Mouse (Mus musculus) heart, postnatal 4 days (tissue): Measurements from ENCODE around the gene Adam23. TPM values are rescaled to one million over a fixed set of nuclear protein-coding genes. Genes with fewer than 3 reads are reported as not detected.

Experiments used
- DNase-seq: peaks from one replicate; pipeline ENCODE4 v3.0.0; 2021
- total RNA-seq, 2 experiments: library from RNA; stranded (reverse); gene quantifications; 2 replicates each; pipeline ENCODE4 v1.2.3; 2021

Adam23 gene
- total RNA-seq, 2 experiments from 2014 or later: 1.1 to 2.5 TPM

DNA sequence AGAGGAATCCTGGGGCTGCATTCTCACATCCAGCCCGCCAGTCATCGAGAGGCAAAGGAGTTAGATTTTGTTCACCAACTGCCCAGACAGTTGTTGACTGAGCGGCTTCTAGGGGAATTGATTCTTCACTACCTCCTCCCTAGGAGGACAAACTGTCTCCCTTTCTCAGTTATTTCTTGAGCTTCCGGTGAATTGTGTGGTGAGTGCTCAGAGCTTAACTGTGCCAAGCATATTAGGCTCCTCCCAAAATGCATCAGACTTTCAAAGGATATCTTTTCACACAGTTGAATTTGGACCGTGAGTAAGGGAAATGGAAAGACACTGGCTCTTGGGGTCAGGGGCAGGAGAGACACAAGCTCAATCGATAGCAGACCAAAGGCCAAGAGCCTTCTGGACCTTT is 39.0 kb downstream of the Adam23 start:
- no peak for DNase-seq

DNA sequence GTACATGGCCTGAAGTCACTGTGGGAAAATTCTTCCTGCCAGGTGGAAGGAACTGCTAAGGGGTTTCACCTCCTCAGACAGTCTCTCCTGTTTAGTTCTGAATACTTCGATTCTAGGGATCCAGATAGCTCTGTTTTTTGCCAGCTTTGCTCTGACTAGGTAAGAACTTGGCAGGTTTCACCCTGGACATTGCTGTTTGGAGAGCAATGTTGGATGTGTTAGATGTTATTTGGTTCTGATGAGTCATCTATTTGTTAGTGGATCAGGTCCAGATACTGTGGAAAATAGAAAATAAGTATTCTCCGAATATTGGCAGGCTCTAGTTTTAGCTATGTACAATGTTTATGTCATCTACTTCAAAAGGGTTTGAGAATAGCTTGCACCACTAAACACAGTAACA is 41.0 kb downstream of the Adam23 start:
- no peak for DNase-seq

DNA sequence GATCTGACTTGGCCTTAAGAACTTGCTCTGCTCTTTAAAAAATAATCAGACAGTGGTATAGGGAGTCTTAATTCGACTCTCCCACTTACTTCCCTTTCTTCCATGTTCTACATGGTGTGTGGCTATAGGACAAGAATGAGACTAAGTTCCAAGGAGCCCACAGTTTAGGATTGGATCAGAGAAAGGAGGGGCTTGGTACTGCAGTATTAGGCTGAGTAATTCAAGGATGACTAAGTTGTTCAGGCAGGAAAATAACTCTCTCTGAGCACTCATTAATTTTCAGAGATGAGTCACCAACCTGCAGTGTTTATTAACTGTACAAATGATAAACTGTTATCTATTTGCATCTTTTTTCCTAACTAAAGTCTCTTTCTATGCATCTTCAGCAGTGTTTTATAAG is 45.3 kb downstream of the Adam23 start:
- no peak for DNase-seq

DNA sequence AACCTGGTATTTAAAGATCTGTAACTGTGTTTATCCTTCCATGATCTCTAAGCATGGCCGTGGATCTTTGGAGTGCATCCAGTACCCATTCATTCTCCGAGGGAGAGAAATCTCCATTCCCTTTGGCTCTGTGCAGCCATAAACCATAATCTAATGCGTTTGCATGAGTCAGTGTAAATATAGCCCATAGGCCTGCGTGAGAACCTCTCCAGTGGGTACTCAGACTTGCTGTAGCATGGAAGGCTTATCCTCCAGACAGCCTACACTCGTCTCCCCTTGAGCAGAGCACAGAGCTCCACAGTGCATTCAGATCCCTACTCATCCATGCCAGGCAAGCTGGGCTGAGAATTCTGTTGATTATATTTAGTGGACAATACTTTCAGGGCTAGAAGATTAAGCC is 47.6 kb downstream of the Adam23 start:
- DNase-seq: no peak

DNA sequence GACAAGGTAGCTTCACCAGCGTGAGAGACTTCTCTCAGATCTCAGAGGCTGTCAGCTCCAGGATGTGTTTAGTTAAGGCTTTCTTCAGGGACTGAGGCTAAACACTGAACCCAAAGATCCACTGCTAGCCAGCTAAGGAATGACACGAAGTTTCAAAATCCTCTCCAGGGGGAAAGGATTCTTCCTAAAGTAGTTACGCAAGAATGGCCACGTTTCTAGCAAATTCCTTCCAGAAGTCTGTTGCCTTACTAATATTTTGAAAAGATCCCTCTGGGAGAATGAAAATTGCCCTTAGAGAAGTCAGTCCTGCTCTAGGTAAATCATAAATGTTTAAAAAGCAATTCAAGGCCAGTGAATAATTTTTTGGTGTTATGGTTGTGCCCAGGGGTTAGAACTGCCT is 61.7 kb downstream of the Adam23 start:
- DNase-seq: no peak

DNA sequence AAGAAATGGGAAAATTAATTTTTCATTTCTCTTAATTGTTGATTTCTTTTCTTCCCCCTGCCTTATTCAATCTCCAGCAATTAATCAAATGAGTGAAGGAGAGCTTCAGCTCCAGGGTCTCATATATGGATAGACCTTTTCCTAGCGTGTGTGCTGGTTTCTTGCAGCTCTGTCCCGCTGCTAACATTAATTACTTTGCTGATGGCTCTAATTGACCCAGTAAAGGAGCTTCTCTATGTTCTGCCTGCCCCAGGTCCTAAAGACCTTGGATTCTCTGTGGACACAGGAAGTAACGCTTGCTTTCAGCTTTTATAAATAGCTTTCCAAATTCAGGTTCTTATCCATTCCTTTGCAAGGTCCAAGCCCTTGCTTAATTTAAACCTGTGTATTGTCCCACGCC is 63.1 kb downstream of the Adam23 start:
- no peak for DNase-seq

DNA sequence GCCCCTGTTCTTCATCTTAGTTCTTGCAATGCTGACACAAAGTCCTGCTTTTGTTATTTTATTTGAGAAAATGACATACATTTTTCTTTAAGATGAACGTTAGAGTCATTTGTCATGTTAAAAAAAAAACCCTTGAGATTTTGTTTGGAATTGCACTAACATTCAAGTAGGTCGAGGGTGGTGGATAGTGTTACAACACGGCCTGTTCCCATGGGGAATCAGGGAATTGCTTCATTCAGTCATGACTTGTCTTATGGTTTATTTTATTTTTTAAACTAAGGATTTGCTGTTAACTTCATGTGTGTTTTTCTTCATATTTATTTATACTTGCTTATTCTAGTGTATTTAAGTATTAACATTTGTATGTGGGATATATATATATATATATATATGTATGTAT is 65.7 kb downstream of the Adam23 start:
- no peak for DNase-seq

DNA sequence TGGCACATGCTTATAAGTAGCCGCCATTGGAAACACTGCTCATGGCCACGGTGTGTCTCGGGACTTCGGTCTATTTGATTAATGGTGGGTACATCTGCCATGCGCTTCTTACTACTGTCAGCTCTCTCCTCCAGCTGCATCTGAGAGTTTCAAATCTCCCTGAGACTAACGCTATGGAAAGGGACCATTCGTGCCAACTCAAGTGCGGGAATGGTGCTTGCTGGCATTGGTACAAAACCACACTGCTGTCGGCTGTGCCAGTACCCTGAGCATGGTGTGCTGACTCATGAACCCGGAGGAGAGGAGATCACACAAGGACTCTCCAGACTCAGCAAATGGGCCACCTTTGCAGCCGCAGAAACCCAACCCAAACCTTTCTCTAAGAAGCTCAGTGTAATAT is 72.1 kb downstream of the Adam23 start:
- DNase-seq: no peak

DNA sequence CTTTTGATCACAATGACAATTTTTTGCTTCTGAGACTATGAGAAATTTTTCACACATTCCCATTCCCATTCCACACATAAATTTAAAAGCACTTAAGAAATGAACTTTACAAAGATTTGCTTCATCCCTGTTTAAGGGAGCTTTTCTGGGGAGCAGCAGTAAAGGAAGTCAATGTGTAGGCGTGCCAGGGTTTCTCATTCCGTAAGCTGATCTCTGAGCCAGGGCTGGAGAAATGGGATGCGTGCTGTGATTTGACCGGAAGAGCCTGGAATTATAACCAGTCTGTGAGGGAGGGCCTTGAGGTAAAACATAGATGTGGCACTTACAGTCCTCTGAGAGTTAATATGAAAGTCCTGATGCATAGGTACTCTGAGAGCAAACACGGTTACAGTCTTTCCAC is 73.1 kb downstream of the Adam23 start:
- no peak for DNase-seq

DNA sequence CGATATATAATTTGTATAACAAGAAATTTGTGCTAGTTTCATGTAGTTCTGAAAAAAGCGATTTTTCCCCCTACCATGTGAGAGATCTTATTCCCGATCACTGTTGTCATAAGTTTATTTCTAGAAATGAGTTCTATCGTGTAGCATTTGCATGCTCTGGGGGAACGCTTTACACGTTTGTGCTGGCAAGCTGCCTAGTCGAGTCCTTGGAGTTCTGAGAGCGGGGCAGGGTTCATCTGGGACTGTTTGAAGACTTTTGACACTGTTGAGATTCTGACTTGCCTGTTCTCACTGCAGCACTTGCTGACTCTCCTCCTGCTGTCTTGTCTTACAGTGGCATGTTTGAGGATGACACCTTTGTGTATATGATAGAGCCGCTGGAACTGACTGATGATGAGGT is 84.2 kb downstream of the Adam23 start:
- no peak for DNase-seq

DNA sequence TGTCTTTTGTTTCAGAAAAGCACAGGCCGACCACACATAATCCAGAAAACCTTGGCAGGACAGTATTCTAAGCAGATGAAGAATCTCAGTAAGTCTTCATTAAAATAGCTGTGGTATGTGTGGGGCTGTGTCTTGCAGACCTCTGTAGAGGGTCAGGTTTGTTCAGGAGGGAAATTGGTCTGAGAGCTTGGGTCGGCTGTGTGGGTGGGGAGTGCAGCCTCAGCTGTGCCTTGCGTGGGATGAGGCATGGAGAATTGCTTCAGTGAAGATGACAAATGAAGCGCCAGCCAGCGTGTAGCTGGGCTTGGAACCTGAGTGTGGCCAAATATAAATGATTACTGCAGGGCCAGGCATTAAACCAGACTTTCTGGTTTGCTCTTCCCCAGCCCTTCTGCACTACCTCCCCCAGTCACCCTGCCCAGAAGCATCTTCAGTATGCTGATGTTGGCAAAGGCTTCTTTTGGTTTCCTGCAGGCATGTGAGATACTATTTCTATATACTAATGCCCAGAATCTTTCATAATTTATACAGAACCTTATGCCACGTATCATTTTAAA is 88.7 kb downstream of the Adam23 start:
- no peak for DNase-seq

DNA sequence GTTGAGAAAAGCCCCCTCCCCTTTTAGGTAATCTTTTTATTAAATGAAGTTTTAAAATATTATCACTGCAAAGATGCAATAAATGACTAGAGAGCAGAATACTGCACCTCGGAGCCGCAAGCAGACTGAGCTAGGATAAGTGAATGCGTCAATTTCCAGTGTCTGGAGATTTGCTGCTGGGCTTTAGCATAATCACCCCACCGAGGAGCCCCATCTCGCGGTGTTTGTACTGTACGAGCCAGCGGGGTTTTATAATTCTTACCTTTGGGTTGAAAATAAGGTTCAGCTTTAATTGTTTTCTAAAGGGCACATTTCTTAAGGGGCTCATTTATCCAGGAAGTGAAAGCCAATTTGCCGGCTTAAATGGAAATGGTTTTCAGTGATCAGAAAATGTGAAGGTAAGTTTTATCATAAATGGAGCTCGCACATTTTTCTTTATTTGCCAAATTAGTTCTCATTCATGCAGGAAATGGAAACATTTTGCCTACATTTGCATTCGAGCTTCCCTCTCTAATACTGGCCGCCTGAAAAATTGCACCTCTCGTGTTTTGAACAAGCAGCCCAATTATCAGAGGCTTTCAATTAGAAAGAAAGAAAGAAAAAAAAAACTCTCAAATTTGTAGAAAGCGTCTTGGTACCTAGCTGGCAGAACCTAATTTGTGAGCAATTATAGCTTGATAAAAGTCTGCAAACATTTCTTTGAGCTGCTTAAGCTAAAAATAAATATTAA is 94.4 kb downstream of the Adam23 start:
- DNase-seq: no peak

DNA sequence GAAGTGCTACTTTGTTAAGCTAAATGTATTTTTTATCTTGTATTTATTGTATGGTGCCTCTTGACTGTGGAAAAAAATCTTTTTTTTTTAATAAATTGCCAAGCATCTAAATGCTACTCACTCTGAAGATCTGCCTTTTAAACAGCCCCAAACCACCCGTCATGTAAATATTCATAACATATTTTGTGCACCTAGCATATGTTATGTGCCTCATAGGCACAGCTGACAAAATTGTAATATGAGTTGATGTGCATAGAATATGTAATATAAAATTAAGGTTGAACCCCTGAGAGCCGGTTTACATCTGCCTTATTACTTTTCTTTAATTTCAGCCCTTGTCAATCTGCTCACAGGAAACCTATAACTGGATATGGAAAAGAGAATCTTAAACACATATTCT is 98.4 kb downstream of the Adam23 start:
- no peak for DNase-seq

DNA sequence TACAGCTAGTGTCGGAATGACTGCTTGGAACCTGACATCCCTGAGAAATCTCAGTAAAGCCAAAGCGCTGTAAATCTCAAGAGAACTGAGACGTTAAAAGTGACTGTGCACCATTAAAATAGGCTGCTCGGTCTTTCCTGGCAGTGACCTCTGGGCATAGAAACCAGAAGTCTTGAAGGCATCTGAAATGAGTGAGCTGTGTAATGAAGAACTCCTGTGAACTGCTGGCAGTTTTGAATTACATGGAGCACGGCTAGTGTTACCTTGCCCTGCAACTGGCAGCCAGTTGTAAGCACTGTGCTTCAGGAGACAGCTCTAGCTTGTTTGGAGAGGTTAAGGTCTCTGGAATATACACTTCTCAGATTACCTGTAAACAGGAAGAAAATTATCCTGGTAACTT is 107.3 kb downstream of the Adam23 start:
- no peak for DNase-seq

DNA sequence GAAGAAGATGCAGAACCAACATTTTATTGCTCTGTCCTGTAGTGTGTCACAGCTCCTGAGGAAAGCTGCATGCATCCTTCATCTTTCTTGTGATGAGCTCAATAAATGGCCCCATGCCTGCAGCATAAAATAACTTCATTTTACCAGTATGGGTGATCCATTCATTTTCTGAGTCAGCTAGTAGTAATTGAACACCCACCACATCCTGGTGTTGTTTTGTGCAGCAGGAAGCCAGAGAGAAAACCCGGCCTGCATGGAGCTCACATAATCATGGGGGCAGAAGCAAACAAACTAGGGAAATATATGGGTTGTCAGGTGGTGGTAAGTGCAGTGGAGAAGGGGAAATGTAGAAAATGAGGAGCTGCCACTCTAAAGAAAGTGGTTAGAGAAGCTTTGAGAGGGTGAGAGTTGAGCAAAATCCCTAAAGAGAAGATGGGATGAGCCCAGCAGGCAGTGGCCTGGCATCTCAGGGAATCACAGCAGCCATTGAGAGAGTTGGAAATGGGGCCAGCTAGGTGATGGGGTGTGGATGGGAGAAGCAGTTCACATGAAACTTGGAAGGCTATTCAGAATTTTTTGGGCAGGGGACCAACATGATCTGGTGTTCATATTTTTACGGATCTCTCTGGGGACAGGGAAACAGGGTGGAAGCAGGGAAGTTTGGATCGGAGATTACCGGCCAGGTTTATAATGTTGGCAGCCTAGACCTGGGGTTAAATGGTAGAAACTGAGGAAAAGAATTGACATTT is 116.3 kb downstream of the Adam23 start:
- no peak for DNase-seq

DNA sequence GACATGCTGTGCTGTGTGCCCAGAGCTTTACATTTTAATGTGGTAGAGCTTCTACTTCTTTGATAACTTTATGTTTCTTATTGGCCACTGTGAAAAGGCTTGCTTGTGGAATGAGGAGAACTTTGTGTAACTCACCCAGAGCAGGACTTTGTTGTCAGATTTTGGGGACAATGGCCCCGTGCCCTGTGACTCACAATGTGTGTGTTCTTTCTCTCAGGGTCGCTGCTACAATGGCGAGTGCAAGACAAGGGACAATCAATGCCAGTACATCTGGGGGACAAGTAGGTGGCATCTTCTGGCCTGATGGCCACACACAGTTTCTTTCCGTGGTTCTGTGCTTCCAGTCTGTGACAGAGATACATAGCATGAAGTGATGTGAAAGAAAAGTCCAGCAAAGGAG is 118.2 kb downstream of the Adam23 start:
- no peak for DNase-seq

DNA sequence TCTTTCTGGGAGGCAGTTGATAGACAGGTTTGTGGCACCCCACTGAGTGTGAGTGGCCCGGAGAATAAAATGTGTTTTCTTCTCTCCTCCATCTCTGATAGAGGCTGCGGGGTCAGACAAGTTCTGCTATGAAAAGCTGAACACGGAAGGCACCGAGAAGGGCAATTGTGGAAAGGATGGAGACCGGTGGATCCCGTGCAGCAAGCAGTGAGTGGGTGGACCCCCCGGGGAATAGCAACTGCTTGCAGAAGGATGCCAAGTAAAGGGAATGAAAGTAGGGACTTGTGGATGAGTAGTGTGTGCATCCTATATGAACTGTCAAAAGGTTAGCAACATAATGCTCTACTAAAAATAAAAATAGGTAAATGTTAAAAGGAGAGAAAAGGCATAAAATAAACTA is 120.8 kb downstream of the Adam23 start:
- DNase-seq: no peak

DNA sequence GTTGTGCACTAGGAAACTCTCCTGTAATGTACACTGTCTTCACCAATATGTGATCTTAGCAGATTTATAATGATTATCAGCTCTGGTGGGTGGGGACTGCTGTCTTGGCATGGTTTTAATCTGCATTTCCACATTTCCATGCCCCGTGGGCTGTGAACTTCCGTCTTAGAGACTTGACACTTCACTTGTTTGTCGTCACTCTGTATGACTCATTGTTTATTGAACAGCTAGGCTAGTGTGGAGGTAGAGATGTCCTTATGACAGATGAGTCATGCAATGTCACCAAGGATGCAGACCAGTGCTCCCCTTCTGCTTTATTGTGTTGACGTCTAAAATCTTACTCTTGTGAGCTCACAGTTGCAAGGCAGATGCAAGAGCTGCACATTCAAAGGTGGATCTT is 121.3 kb downstream of the Adam23 start:
- DNase-seq: no peak

DNA sequence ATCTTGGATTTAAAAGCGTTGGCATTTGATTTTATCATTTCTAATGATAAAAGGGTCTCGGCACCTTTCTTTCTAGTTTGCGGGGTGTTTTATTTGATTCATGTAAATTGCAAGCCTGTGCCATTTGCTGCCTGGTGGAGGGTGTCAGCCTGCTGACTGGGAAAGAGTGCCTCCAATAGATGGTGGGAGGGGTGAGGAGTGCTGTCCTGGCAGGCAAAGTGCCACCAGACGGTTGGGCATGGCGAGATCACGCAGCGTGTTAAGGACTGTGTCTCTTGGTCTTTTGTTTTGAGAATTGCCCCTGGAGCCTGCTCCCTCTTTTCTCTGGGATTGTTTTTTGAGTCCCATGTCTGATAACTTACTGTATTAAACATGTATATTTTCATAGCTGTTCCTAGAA is 126.5 kb downstream of the Adam23 start:
- no peak for DNase-seq

DNA sequence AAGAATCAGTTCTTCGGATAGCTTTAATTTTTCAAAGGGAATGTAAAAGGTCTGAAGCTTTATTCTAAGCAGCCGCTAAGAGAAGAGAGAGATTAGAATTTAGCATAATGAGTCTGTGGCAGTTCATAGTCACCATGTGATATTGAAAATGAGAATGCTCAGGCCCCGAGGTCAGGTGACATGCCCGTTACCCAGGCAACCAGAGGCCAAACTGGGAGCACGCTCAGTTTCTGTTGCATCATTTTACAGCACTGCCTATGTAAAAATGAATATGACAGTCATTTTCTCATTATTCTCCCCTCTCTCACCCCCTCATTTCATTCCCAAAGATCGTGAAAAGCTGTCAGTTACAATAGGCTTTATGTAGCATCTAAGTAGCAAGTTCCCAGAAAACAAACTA is 127.7 kb downstream of the Adam23 start:
- DNase-seq: no peak

DNA sequence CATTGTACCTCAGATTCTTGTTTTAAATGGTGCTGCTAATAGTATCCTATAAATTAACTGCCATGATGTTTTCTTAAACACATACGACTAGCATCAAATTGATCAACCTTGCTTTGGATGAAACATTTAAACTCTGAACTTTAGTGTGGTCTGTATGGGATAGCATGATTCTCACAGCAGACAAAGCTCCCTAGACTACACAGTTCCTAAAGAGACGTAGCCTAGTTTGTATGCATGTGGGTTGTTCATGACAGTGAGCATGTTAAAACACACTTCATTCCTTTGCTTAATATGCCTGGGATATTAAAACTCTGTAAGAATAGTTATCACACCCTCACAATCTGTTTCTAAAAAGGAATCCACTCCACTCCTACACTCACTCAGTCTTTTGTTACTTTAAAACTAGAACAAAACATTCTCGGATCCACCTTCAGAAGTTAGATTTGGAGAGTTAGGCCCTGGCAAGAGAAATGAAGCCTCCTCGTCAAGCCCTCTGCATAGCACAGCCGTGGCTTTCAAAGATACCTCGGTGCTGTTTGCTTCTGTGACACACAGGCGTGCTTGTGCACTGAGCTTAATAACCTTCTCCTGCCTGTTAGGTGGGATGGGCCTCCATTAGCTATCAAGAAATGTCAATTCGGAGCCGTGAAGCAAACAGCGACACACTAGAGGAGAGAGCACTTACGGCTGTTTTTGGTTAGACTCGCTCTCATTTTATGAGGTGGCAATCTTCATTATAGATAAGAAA is 128.3 kb downstream of the Adam23 start:
- DNase-seq: no peak

DNA sequence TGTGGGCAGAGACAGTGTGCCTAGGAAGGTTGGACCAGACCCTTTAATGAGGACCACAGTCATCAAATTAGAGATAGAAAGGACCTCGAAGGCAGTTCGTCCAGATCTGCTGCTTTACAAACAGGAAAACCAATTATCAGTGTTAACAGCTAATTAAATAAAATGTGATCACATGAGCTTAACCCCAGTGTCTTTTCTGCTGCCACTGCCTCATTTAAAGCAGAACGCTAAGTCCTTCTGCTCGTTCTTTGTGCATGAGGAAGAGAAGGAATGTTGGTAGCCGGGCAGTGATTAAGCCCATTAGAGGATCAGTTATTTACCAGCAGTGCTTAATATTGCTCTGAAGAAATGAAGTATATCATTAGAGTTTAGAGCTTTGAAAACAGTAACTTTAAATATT is 131.1 kb downstream of the Adam23 start:
- DNase-seq: no peak

DNA sequence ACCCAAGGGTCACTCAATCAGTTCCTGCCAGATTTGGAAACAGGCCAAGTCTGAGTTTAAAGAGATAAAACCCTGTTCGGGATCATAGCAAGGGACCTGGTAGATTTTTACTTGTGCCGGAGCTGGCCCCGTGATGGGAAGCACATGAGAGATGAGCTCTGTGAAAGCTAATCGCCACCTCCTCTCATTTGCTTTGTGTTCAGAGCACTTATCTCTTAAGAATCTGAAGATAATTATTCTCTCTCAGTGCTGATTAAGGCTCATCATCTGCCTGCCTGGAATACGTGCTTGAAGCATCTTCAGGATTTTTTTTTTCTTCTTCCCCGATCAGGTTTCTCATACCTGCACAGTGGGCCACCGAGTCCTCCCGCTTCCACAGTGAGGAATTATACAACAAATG is 133.5 kb downstream of the Adam23 start:
- no peak for DNase-seq
